Comparison of ENCODE assay signal across 8 mouse cellular contexts in the genomic region with DNA sequence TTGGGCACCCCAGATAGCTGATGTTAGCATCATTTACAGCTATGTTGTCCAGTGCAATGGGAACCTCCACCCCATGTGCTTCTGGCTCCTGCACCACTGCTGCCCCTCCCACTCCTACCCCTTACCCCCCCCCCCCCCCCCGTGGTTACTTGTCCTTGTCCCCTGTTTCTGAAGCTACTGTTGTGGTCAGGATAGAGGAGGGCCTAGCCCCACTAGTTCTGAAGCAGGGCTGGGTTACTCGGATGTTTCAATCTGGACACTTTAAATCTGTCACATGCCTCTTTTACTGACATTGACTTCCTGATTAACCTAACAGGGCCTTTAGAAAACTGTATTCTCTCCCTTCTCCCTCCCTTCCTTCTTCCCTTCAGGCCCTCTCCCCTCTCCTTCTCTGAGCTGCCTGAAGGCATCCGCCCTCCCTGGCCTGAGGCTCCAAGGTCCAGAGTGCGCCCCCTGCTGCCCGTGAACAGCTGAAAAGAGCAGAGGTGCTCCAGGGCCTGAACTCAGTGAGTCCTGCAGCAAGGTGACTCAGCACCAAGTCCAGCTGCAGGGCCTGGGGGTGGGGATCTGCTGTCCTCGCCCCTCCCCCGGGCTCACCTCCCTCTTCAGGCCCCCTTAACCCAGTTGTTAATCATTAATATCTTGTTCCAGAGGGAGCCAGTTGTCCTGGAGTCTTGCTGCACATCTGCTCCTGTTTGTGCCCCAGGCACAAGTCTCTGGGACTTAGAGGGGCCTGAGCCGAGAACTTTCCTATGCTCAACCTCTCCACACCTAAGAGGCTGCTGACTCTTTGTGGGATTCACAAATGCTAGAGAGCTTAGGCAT. TPM values are rescaled to one million over a fixed set of nuclear protein-coding genes. Genes with fewer than 3 reads are reported as not detected.
DNase-seq lines count a peak whose midpoint lies in the region; ATAC-seq and TF ChIP-seq lines count a peak whose summit lies in the region.

No protein-coding gene starts in this region.

- no peak overlapping the region for H3K4me3 ChIP-seq in C2C12 (ENCODE audit: insufficient read depth, poor library complexity, severe bottlenecking)
- no peak overlapping the region for H3K4me3 ChIP-seq in bone marrow, adult 2 months (replicated peaks; ENCODE audit: control insufficient read depth, low read depth, low read length)
- H3K4me3 ChIP-seq in embryonic facial prominence, embryonic 15.5 days (replicated peaks) = no peak overlapping the region
- no peak overlapping the region for H3K4me3 ChIP-seq in heart, embryonic 13.5 days
- no peak overlapping the region for H3K4me3 ChIP-seq in kidney, postnatal 0 days (replicated peaks; ENCODE audit: low read depth, low read length)
- H3K4me3 ChIP-seq in liver, adult 2 months (ENCODE audit: insufficient read depth, low read depth, low read length) = no peak overlapping the region

- TF ChIP-seq POLR2A in bone marrow, adult 2 months (IDR thresholded peaks at IDR 0.05; ENCODE audit: borderline replicate concordance, control insufficient read depth, low read depth, low read length) = no peak
- no peak for TF ChIP-seq POLR2A in liver, adult 2 months (IDR thresholded peaks at IDR 0.05; ENCODE audit: extremely low read depth, insufficient read depth, low read length)

- no peak overlapping the region for H3K9ac ChIP-seq in embryonic facial prominence, embryonic 15.5 days
- H3K9ac ChIP-seq in heart, embryonic 13.5 days = no peak overlapping the region
- no peak overlapping the region for H3K9ac ChIP-seq in kidney, postnatal 0 days (ENCODE audit: low read depth, low read length)
- no peak overlapping the region for H3K9ac ChIP-seq in liver, adult 2 months (ENCODE audit: low read depth, low read length)

- H3K27me3 ChIP-seq in C2C12 (ENCODE audit: control insufficient read depth, insufficient read depth, insufficient read length) = no peaks in the 10 kb centered on the region
- no peaks in the 10 kb centered on the region for H3K27me3 ChIP-seq in embryonic facial prominence, embryonic 15.5 days
- H3K27me3 ChIP-seq in heart, embryonic 13.5 days (replicated peaks) = no peaks in the 10 kb centered on the region; the same call in 1 of the 2 replicates
- H3K27me3 ChIP-seq in kidney, postnatal 0 days (ENCODE audit: insufficient read depth, low read length) = no peaks in the 10 kb centered on the region
- no peaks in the 10 kb centered on the region for H3K27me3 ChIP-seq in liver, adult 2 months (ENCODE audit: control insufficient read depth, insufficient read depth, low read length)

- H3K79me2 ChIP-seq in C2C12 (ENCODE audit: control insufficient read depth, insufficient read depth) = no peaks in the 10 kb centered on the region
- no peaks in the 10 kb centered on the region for H3K79me2 ChIP-seq in liver, adult 2 months (ENCODE audit: control insufficient read depth, insufficient read depth, low read length)

- peak; percentile 93 for DNase-seq in kidney, postnatal 0 days (ENCODE audit: low spot score)
- DNase-seq in liver, adult 2 months (ENCODE audit: extremely low read depth, low read depth, low spot score) = peak; percentile 89
- peak; percentile 84 to 95 for DNase-seq in spleen, postnatal 4 days (ENCODE audit: low spot score in 2 of 2)

- no peak overlapping the region for H3ac ChIP-seq in C2C12 (ENCODE audit: control insufficient read depth, insufficient read length, low read depth)

- no peaks in the 10 kb centered on the region; the same call in 1 of the 2 replicates for H3K4me1 ChIP-seq in bone marrow, adult 2 months (ENCODE audit: control insufficient read depth, insufficient read depth, low read length)
- 0 out of 2 replicates have a peak, but pooled peaks cover 8% of the 10 kb centered on the region for H3K4me1 ChIP-seq in embryonic facial prominence, embryonic 15.5 days
- H3K4me1 ChIP-seq in heart, embryonic 13.5 days = peaks cover 8% of the 10 kb centered on the region
- no peaks in the 10 kb centered on the region; the same call in 1 of the 2 replicates for H3K4me1 ChIP-seq in kidney, postnatal 0 days (replicated peaks; ENCODE audit: insufficient read depth, low read length)
- H3K4me1 ChIP-seq in liver, adult 2 months (ENCODE audit: control insufficient read depth, insufficient read depth, low read length) = peaks cover 13% of the 10 kb centered on the region

- H3K4me2 ChIP-seq in embryonic facial prominence, embryonic 15.5 days (replicated peaks) = no peak overlapping the region
- no peak overlapping the region for H3K4me2 ChIP-seq in heart, embryonic 13.5 days
- no peak overlapping the region for H3K4me2 ChIP-seq in kidney, postnatal 0 days (ENCODE audit: low read length)

- 20% methylated on average over 8 of the region's 8 CpGs for WGBS in bone marrow, adult 2 months
- WGBS in embryonic facial prominence, embryonic 15.5 days = 21% methylated on average over 8 of the region's 8 CpGs
- WGBS in heart, embryonic 13.5 days = 26% methylated on average over 8 of the region's 8 CpGs
- WGBS in kidney, postnatal 0 days = 14% methylated on average over 8 of the region's 8 CpGs
- WGBS in liver, adult 2 months = 14% methylated on average over 8 of the region's 8 CpGs

- no peaks in the 10 kb centered on the region for H3K36me3 ChIP-seq in C2C12 (ENCODE audit: control insufficient read depth, insufficient read depth)
- H3K36me3 ChIP-seq in embryonic facial prominence, embryonic 15.5 days = no peaks in the 10 kb centered on the region
- no peaks in the 10 kb centered on the region for H3K36me3 ChIP-seq in heart, embryonic 13.5 days
- no peaks in the 10 kb centered on the region for H3K36me3 ChIP-seq in kidney, postnatal 0 days (ENCODE audit: insufficient read depth, low read length)
- no peaks in the 10 kb centered on the region for H3K36me3 ChIP-seq in liver, adult 2 months (ENCODE audit: control insufficient read depth, insufficient read depth, low read length)

- peak; percentile 94 for TF ChIP-seq CTCF in C2C12 (IDR thresholded peaks at IDR 0.05; ENCODE audit: control insufficient read depth, insufficient read depth, insufficient read length)
- TF ChIP-seq CTCF in bone marrow, adult 2 months (IDR thresholded peaks at IDR 0.05; ENCODE audit: control insufficient read depth, insufficient read depth, low read length) = peak; percentile 89
- TF ChIP-seq CTCF in kidney, postnatal 0 days (IDR thresholded peaks at IDR 0.05; ENCODE audit: low read depth) = peak; percentile 95
- TF ChIP-seq CTCF in liver, adult 2 months (IDR thresholded peaks at IDR 0.05; ENCODE audit: low read depth, low read length) = peak; percentile 93

- H3K79me3 ChIP-seq in C2C12 (ENCODE audit: low read depth) = no peaks in the 10 kb centered on the region

- no peak overlapping the region; the same call in 1 of the 2 replicates for H3K27ac ChIP-seq in bone marrow, adult 2 months (ENCODE audit: control insufficient read depth, insufficient read depth, low read depth, low read length, poor library complexity)
- H3K27ac ChIP-seq in embryonic facial prominence, embryonic 15.5 days (replicated peaks) = no peak overlapping the region
- H3K27ac ChIP-seq in heart, embryonic 13.5 days (replicated peaks) = no peak overlapping the region
- peak overlapping the region; percentile 38; the same call in 1 of the 2 replicates for H3K27ac ChIP-seq in kidney, postnatal 0 days
- H3K27ac ChIP-seq in liver, adult 2 months (replicated peaks; ENCODE audit: insufficient read depth, low read depth, low read length) = peak overlapping the region; percentile 70

- ATAC-seq in embryonic facial prominence, embryonic 15.5 days (ENCODE audit: insufficient number of reproducible peaks, low FRiP score, low TSS enrichment, low read depth) = peak; percentile 68; the same call in 1 of the 2 replicates
- ATAC-seq in heart, embryonic 13.5 days (ENCODE audit: extremely low read depth, insufficient number of reproducible peaks, low FRiP score, low TSS enrichment) = peak; percentile 82
- peak; percentile 94 for ATAC-seq in kidney, postnatal 0 days (replicated peaks; ENCODE audit: low FRiP score, low read depth)
- ATAC-seq in monocyte, adult 5-6 weeks (replicated peaks; ENCODE audit: insufficient number of reproducible peaks, low FRiP score, low TSS enrichment, poor library complexity, severe bottlenecking) = peak; percentile 70

- H3K9me3 ChIP-seq in embryonic facial prominence, embryonic 15.5 days (replicated peaks) = no peaks in the 10 kb centered on the region
- no peaks in the 10 kb centered on the region for H3K9me3 ChIP-seq in heart, embryonic 13.5 days
- H3K9me3 ChIP-seq in kidney, postnatal 0 days (replicated peaks; ENCODE audit: low read length) = no peaks in the 10 kb centered on the region

TF ChIP-seq in C2C12, 6 proteins besides CTCF, POLR2A, EP300 and RAD21:
- TF ChIP-seq MYOG (IDR thresholded peaks at IDR 0.05; ENCODE audit: control insufficient read depth, extremely low read depth, insufficient read length) (no peak), MYOD1 (IDR thresholded peaks at IDR 0.05; ENCODE audit: control insufficient read depth, insufficient read length, low read depth) (no peak), MAX (IDR thresholded peaks at IDR 0.05) (no peak), USF1 (IDR thresholded peaks at IDR 0.05; ENCODE audit: low read depth) (no peak)

RNA-seq across cellular contexts. Expression of a gene that starts 13.0 kb away (rescaled TPM):
- not detected for polyA plus RNA-seq in C2C12 (2012; fragmentation: generic; extraction: Trizol)
- not detected in 2 replicates for polyA plus RNA-seq in bone marrow, adult 2 months (2011; ENCODE audit: insufficient read depth, insufficient read length, low replicate concordance, missing spikeins)
- 8.7 and 10.1 TPM in 2 replicates for polyA plus RNA-seq in embryonic facial prominence, embryonic 15.5 days (2015; fragmentation: Nextera tagmentation; extraction: Ambion mirVana)
- polyA plus RNA-seq in heart, embryonic 13.5 days (2015; fragmentation: Nextera tagmentation; extraction: Ambion mirVana) = 3.0 and 4.1 TPM in 2 replicates
- polyA plus RNA-seq in kidney, postnatal 0 days (2015; fragmentation: Nextera tagmentation; extraction: Ambion mirVana) = 0.51 and 0.66 TPM in 2 replicates
- 0.46 and 0.54 TPM in 2 replicates for total RNA-seq in liver, adult 2 months (2014; rRNA removed)
- polyA plus RNA-seq in liver, adult 2 months (2012; rRNA removed) = 1.2 and 1.6 TPM in 2 replicates
- not detected in 3 replicates for total RNA-seq in monocyte, adult 5-6 weeks (2017)

RNA-seq across cellular contexts. Expression of a gene that starts 57.6 kb away (rescaled TPM):
- polyA plus RNA-seq in C2C12 (2012; fragmentation: generic; extraction: Trizol) = 3.5 TPM
- polyA plus RNA-seq in bone marrow, adult 2 months (2011; ENCODE audit: insufficient read depth, insufficient read length, low replicate concordance, missing spikeins) = 5.0 and 7.9 TPM in 2 replicates
- polyA plus RNA-seq in embryonic facial prominence, embryonic 15.5 days (2015; fragmentation: Nextera tagmentation; extraction: Ambion mirVana) = 4.0 and 4.6 TPM in 2 replicates
- polyA plus RNA-seq in heart, embryonic 13.5 days (2015; fragmentation: Nextera tagmentation; extraction: Ambion mirVana) = 1.2 and 1.8 TPM in 2 replicates
- polyA plus RNA-seq in kidney, postnatal 0 days (2015; fragmentation: Nextera tagmentation; extraction: Ambion mirVana) = 5.6 TPM in 2 replicates
- total RNA-seq in liver, adult 2 months (2014; rRNA removed) = 22.6 and 24.4 TPM in 2 replicates
- 11.3 and 13.6 TPM in 2 replicates for polyA plus RNA-seq in liver, adult 2 months (2012; rRNA removed)
- 14.7 to 23.0 TPM (median 22.0 TPM) in 3 replicates for total RNA-seq in monocyte, adult 5-6 weeks (2017)

Comparison
In these comparisons a context has a peak if more than half of its experiments do, and no peak if none do; other contexts are left out.
1. H3K27ac ChIP-seq: peak in kidney, postnatal 0 days (single experiment) and liver, adult 2 months (single experiment); none in bone marrow, adult 2 months (single experiment), embryonic facial prominence, embryonic 15.5 days (single experiment) and heart, embryonic 13.5 days (single experiment).
2. Peak in every context shown above with its lines, with median percentiles within 50 percentile points of each other: CTCF ChIP-seq, ATAC-seq and DNase-seq.